Mouse (Mus musculus): ENCODE measurements around the gene 0610030E20Rik. TPM values are rescaled to one million over a fixed set of nuclear protein-coding genes. Genes with fewer than 3 reads are reported as not detected.

Gene 0610030E20Rik
- total RNA-seq (2015) = 34.0 and 40.5 TPM in 2 replicates
- 26.7 and 30.7 TPM in 2 replicates for total RNA-seq (2017)

DNA sequence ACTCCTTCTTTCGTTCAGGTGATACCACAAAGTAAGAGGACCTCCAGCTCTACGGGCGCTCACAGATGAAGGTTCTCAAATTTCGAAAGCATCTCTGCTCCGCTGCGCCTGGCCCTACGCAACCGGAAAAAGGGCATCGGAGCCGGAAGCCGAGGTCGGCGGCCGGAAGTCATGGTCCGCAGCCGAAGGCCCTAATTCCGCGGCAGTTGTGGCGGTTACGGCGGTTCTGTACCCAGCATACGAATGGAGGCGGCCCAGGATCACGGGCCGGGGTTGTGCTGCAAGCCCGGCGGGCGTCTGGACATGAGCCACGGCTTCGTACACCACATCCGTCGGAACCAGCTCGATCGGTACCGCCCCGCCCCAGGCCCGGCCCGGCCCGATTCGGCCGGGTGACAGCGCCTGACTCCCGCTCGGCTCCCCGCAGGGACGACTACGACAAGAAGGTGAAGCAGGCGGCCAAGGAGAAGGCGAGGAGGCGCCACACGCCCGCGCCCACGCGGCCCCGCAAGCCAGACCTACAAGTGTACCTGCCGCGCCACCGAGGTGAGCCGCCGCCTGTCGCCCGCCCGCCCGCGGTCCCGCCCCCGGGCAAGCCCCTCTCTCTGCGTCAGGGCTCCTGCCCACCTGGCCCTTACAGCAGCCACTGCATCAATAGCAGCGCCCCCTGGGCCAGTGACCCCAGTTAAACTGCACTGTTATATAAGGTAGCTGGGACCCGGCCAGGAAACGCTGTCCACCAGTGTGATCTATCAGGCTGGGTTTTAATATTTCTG is at the start of gene 0610030E20Rik:
TSS of gene 0610030E20Rik (plus strand) at position 152 of the 776 bp plus-strand sequence.
- peak; percentile 78 for ATAC-seq (ENCODE audit: poor library complexity, severe bottlenecking)

DNA sequence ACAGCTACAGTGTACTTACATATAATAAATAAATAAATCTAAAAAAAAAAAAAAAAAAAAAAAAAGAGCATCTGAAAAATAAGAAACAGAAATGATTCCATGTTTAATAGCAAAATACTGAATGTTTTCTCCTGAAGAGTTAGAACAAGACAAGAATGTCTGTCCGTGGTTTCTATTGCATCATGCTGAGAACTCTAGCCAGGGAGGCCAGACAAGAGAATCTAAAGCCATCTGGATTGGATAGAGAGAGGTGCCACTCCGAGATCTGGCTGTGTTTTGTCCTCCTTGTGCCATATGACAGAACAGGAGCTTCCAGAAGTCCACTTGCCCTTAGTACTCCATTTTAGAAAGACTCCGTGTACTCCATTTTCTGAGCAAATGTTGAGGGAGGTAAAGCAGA is 49.3 kb upstream of the 0610030E20Rik start:
- ATAC-seq (ENCODE audit: poor library complexity, severe bottlenecking) = no peak

DNA sequence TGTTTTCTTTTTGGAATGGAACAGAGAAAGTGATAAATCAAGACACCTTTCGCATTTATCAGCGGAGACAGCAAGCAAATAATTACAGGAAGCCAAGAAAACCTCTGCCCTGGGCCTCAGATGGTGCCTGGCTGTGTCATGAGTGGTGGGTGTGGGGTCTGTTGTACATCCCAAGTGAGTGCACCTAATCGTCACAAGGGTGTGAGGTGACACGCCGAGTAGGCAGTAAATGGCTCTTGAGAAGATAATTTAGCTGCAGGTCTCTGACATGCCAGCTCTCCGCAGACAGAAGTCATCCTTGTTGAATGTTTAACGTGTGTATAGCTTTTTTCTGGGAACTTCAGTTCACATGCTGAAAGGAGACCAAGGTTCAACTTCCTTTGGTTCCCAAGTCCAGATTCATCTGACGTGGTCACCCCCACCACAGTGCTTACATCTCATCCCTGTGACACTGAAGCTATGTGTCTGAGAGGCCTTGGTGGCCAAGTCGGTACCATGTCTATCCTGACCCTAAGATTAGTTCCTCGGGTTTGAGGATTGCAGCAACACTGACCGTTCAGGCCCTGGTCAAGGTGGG is 44.7 kb upstream of the 0610030E20Rik start:
- no peak for ATAC-seq (ENCODE audit: poor library complexity, severe bottlenecking)

DNA sequence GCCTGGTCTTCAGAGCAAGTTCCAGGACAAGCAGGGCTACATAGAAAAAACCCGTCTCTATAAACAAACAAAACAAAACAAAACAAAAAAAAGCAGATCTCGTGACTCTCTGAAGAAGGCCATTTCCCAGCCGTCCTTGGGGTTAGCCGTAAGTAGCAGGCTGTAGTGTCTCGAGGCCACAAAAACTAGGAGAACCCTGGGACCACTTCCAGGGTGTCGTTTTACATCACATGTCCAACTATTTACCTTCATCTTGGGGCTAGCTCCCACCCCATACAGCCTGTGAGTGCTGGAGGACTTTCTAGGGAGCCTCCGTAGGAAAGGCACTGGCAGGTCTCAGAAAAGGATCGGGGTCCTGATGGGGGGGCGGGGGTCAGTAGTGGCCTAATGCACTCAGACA is 43.6 kb upstream of the 0610030E20Rik start:
- ATAC-seq (ENCODE audit: poor library complexity, severe bottlenecking) = no peak

DNA sequence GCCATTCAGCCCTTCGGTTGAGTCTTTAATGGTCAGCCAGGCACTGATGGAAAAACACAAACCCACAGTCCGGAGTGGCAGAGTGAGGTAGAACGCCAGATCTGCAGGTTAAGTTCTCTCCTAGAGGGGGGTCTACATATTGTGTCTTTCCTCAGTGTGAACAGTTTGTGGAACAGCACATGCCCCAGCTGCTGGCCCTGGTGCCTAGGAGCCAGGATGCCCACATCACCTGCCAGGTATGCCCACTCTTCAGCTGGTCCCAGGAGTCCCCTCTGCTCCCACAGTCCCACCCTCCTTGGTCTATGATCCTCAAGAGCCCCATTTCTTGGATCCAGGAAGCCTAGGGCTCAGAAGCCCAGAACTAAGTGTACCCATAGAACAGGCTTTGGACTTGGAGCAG is 34.9 kb upstream of the 0610030E20Rik start:
- no peak for ATAC-seq (ENCODE audit: poor library complexity, severe bottlenecking)

DNA sequence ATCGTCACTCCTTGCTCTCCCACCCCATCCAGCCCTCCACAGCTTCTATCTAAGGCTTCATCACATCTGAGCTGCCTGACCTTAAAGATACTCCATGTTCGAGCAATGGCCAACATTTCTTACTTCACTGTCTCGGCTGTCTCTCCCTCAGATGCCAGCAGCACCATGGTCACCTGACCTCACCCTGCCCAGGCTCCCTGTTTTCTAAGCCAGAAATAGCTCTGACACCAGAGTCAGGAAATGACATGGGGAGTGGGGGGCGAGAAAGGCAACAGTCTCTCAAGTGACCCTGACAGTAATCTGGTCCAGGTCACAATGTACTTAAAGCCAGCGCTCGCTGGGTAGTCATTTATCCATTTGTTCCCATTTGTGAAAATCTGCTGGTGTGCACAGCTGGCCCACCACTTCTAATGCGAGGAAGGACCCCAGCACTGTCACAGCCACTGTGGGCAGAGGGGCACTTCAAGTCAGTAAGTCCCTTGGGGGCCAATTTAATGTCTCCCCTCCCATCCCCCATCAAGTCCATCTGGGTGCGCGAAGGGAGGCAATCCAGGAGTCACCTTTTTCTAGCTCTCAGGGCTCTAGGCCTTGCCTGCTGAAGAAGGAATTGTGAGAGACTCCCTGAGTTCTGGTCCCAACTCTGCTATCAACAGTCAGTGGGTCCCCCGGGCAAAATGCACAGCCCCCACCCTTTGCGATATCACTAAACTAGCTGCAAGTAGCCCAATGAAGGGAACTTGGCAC is 33.8 kb upstream of the 0610030E20Rik start:
- no peak for ATAC-seq (ENCODE audit: poor library complexity, severe bottlenecking)

DNA sequence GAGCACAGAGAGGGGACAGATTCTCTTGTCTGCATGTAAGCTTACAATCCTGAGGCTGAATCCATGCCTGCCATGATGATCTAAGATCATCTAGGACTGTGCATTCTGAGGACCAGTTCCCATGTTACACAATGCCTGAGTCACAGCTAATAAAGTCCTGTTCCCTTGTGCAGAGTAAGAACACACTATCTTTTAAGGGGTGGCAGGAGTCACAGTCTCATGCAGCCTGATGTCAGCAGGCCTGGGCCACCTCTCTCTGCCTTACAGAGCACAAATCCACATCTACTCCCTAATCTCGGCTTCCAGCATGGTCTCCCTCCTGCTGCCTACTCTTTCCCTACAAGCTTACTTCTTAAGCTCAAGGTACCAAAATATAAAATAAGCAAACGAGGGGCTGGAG is 31.7 kb upstream of the 0610030E20Rik start:
- no peak for ATAC-seq (ENCODE audit: poor library complexity, severe bottlenecking)

DNA sequence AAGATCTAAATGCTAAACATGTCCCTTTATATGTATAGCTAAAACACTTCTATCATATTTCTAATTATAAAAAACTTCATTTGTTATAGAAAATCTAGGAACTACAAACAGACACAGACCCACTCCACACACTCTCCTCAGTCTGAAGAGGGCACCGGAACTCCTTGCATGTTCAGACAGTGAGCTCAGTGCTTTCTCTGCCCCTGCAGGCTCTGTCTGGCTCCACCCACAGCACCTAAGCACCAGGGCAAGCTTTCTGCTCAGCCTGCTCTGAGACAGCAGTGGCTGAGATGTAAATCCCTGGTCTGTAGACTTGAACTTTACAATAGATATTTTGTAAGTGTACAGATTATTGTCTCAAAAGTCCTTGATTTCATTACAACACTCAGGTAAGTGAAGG is 31.1 kb upstream of the 0610030E20Rik start:
- ATAC-seq (ENCODE audit: poor library complexity, severe bottlenecking) = no peak

DNA sequence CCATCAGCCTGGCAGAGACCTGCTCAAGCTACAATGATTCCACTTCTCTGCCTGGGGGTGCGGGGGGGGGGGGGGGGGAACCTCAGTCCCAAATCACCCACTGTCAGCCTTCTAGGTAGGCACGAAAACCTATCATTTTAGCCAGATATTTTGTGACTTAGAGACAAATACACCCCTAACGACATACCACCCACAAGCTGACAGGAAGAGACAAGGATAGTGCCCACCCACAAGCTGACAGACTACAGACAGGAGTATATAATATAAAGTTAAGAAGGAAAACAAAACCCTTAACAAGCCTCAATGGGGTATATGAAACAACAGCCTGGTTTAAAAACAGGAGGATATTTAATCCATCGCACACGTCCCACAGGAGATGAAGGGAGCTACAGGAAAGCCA is 28.7 kb upstream of the 0610030E20Rik start:
- no peak for ATAC-seq (ENCODE audit: poor library complexity, severe bottlenecking)

DNA sequence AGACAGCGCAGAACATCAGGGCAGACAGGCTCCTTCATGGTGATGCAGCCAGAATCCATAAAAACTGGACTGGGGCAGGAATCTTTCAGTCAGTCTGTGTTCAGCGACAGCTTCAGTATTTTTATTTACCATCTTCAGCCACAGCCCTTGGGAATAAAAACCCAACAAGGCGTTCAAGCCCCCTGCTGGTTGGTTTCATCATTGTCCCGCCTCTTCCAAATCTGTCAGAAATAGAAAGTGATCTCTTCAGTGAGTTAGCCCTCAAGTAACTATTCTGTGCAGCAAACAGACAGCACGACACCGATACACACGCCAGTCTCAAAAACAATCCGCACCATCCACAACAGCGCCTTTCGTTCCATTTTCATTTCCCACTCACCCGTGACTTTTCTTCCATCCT is 28.1 kb upstream of the 0610030E20Rik start:
- no peak for ATAC-seq (ENCODE audit: poor library complexity, severe bottlenecking)

DNA sequence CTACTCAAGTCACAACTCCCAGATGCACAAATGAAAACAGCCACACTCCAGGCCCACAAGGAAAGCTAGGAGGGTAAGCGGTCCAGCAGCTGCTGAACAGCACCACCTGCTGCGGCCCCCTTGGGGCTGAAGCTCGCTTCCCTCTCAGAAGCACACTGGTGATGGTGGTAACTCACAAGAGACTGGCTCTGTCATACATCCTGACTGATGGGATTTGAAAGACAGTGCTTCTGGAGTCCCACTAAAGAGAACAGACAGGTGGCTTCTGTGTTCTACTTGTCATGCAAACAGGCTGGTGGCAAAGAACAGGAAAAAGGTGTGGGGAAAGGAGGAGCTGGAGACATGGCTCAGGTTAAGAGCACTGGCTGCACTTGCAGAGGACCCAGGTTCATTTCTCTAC is 24.2 kb upstream of the 0610030E20Rik start:
- no peak for ATAC-seq (ENCODE audit: poor library complexity, severe bottlenecking)

DNA sequence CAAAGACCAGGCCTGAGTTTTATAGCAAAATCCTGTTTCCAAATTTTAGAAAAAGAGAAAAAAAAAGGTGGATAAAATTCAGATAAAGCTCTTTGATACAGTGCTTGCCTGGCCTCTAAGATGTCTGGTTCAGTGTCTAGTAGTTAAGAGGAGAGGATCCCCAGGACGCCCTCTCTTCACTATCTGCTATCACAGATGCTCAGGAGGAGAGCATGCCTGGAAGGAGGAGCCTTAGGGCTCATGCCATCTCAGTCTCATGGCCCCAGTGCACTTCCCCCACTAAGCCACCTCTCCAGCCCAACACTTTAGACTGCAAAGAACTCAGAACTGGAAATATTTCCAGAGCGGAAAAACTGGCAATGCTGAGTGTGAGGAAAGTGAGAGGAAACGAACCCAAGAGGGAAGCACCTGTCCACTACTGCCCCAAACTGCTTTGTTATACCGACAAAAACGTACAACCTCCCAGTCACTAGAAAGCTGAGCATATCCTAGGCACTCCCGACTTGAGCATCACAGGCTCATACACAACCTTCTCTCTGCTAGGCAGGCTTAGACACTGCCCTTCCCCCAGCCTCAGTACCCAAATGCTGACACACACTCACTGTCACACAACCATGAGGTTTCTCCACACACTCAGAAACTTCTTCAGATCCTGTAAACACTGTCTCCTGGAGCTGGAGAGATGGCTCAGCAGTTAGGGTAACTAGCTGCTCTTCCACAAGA is 23.2 kb upstream of the 0610030E20Rik start:
- no peak for ATAC-seq (ENCODE audit: poor library complexity, severe bottlenecking)

DNA sequence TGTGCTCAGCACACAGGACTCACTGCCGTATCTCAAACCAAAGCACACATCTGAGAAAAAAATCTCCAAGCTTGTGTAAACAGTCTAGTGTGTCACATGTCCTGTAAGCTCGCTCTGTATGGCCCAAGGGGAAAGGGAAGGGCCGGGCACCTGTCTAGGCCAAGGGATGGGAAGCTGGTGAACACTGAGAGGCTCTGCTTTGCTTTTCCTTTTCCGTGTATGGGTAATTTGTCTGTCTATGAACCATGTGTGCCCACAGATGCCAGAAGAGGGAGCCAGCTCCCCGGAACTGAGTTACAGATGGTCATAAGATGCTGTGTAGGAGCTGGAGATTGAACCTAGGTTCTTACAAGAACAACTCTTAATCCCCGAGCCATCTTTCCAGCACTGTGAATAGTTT is 20.8 kb upstream of the 0610030E20Rik start:
- peak; percentile 76 for ATAC-seq (ENCODE audit: poor library complexity, severe bottlenecking)

DNA sequence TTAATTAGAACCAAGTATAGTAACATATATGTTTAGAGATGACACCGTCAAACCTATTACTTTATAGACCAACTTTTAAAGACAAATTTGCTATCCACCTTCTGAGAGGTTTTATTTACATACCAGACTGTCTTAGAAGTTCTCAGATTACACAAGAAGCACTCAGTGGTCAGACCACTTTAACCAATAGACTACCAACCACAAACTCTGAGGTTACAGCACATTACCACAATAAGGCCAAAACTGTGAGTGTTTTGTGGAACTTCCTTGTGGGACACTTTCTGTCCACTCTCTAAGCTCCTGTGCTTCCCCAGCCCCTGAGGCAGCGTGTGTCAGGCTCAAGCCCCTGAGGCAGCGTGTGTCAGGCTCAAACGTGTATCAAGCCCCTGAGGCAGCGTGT is 18.1 kb upstream of the 0610030E20Rik start:
- peak; percentile 62 for ATAC-seq (ENCODE audit: poor library complexity, severe bottlenecking)

DNA sequence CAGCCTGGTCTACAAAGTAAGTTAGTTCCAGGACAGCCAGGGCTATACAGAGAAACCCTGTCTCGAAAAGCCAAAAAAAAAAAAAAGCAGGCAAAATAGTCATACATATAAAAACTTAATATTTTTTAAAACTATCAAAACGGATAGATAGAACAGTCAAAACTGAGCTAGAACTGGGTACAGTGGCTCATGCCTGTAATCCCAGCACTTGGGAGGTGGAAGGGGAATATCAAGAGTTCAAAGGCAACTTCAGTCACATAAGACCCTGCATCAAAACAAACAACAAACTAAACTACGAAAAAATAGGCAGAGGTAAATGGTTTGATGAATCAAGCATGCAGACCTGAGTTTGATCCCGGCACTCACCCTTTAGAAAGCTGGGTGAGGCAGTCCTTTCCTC is 17.0 kb upstream of the 0610030E20Rik start:
- ATAC-seq (ENCODE audit: poor library complexity, severe bottlenecking) = no peak

DNA sequence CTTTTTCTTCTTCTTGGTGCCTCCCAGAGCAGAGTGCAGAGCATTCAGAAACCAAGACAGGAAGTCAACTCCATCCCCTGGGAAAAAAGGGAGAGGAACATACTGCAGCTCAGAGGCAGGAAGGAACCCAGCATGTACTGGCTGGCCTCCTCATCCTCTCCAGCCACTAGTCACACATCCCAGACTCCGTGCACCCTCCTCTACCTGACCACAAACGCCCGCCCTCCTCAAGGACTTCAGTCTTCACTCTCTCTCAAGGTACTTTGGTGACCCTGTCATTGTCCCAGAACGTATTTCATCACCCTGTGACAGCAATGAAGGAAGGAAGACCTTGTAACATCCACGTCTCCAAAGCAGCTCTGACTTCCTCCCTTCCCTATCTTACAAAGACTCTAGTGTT is 14.0 kb upstream of the 0610030E20Rik start:
- peak; percentile 81 for ATAC-seq (ENCODE audit: poor library complexity, severe bottlenecking)

DNA sequence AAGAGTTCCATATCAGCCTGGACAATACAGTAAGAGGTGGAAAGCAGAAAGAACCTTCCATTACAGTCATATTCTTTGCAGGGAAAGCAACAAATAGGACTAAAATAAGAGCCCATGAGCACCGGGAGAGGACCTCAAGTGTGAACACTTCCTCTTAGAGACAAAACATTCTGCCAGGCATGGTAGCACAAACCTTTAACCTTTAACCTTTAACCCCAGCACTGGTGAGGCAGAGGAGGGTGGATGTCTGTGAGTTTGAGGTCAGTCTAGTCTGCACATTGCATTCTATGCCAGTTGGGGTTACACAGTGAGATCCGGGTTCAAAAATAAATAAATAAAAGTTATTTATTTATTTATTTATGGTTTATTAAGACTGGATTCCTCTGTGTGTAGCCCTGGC is 6.6 kb upstream of the 0610030E20Rik start:
- ATAC-seq (ENCODE audit: poor library complexity, severe bottlenecking) = no peak

DNA sequence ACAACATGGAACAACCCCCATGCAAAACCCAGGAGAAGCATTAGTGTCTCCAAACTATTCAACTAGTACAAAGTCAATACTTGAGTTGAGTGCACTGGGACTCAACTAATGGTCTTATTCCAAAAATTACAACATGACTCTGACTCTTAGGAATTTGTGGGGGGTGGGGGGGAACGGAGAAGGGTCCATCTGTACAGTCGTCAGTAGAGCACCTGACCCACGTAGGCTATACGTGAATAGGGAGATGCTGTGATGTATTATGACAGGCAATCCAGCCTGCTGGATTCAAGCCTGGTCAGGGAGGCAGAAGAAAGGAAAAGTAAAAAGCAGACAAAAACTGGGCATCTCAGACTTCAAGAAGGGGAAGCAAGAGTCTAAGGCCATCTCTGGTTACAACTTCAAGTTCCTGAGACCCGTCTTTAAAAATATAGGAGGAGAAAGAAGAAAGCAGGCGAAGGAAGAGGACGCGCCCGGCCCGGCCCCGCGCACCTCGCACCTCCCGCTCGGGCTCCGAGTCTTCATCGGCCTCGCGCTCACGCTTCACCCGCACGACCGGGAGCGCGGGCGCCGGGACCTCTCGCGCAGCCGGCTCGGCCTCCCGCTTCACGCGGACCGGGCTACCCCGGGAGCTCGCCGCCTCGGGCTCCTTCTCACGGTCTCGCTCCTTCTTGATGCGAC is 2.6 kb upstream of the 0610030E20Rik start:
- ATAC-seq (ENCODE audit: poor library complexity, severe bottlenecking) = no peak

DNA sequence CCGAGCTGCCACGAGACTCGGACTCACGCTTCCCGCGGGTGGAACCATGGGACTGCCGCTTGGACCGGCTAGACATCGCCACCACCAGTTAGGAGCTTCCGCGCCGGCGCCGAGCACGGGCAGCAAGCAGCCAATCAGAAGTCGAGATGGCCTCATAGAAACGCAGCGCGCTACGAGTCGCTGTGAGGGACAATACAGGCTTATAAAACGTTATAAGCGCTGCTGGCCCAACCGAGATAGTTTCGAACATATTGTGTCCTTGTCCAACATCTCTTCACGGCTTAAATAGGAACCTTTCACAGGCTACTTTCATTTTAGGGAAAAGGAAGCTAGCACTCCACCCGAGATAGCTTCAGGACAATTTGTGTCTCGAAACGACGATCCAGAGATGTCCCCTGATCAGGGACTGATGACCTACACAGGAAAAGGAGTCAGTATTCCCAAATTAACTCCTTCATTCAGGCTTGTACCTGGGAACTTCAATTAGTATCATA is 2.0 kb upstream of the 0610030E20Rik start, which contains the start of gene Usp39:
TSS of gene Usp39 (minus strand) at position 111 of the 494 bp plus-strand sequence.
- peak; percentile 86 for ATAC-seq (ENCODE audit: poor library complexity, severe bottlenecking)

DNA sequence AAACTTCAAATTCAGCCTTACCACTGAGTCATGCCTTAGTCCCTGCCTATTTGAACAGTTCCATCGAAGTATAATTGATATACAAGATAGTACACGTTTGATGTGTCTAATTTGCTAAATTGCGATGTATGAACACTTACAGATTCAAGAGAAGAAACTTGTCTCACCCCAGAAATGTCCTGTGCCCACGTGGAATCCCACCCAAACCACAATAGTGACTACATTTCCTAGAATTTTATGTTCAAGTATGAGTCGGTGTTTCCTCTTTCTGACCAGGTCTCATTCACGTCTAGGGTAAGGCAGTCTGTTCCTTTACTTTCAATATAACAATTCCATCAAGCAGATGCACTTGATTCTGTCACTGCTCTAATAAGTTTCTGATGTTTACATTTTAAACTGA is 1.5 kb upstream of the 0610030E20Rik start:
- ATAC-seq (ENCODE audit: poor library complexity, severe bottlenecking) = no peak

Data from megakaryocyte, adult 5-6 weeks (primary cell).